Mouse (Mus musculus): ENCODE results near the gene Piwil4. TPM values are rescaled to one million over a fixed set of nuclear protein-coding genes. Genes with fewer than 3 reads are reported as not detected.
"Not testable (repeated sequence)": the region's sequence is repeated elsewhere in the genome, so short reads cannot be mapped to it uniquely, and the experiment has no call there.

Piwil4 gene
- polyA plus RNA-seq, 1 experiment from 2014 or later, result 1.2 TPM

DNA sequence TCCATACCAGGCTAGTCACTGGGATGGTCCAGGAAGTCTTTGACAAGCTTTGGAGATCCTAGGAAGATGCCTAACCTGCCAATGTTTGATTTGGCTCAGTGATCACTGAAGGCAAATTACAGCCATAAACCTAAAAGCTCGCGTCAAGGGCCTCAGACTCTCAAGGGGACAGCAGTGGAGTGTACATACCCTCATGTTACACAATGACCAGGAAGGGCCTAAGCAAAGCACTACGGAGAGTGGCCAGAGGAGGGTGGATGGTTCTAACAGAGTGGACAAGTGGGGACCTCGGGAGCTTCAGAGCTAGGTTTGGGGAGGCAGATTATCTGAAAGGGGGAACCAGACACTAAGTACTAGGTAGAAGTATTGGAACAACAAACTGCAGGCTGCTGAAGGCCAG is 13.9 kb downstream of the Piwil4 start:
- no peak for DNase-seq (ENCODE audit: low spot score)

DNA sequence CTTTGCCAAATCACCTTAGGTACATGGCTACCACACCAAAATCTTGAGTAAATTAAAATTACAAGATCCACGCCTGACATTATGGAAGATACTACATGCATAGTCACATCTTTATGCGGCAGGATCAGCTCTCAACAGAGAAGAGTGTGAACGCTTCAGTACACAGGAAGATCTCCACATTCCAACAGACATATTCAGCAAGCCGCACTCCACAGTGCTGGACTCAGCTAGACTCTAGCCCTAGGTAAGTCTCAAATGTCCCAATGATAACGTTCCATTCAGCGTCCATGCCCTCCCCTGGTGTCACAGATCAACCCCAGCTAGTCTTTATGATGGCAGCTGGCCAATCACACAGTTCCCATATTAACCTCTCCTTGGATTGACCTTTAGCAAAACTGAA is 14.5 kb downstream of the Piwil4 start:
- DNase-seq (ENCODE audit: low spot score), result no peak

- no peak for DNase-seq (ENCODE audit: low spot score)
These were observed 15.6 kb downstream of the Piwil4 start for GRCm38 (mm10) chr9:14724755-14725420.

- no peak for DNase-seq (ENCODE audit: low spot score)
These were observed 18.9 kb downstream of the Piwil4 start for GRCm38 (mm10) chr9:14721610-14722009.

- no peak for DNase-seq (ENCODE audit: low spot score)
These were observed 20.1 kb downstream of the Piwil4 start for GRCm38 (mm10) chr9:14720384-14720783.

- DNase-seq (ENCODE audit: low spot score), result no peak
These were observed 22.2 kb downstream of the Piwil4 start for GRCm38 (mm10) chr9:14718332-14718691.

DNA sequence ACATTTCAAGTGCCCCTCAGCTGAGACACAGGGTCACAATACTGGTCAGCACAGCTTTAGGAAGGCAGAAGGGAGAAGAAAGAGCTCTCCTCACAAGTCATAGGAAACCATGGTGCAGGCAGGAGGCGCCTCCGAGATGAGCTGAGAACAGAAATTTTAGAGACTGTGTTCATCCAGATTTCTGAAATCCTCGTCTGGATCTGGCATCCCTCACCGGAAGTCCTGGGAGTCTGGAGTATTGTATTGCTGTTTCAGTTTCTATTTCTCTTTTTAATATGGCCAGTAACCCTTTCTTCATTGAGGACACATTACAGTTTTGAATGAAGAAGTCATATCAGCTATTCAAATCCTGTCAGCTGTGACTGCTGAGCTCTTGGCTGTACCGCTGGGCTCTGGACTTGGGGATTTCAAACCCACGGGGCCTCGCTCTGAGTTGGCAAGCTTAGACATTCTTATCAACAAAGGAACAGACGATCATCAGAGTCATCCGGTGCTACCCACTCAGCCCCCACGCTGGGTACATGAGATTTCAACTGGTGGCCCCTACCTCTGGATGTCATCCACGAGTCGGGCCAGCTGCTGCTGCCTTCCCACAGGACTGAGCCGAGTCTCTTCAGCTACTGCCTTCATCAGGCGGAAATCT is 22.7 kb downstream of the Piwil4 start:
- no peak for DNase-seq (ENCODE audit: low spot score)

DNA sequence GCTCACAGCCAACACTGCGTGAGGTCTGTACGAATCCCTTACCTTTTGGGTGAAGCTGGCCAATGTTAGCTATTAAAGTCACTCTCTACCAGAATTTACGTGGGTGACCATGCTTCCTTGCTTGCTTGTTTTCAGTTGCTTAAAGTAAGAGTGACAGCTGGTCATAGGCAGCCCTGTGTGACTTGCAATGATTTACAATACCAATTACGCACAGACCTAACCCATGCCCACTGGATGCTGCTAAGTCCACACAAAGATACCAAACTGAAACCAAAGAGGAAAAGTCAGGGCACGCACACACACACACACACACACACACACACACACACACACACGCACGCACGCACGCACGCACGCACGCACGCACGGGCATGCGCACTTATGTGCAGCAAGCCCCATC is 25.3 kb downstream of the Piwil4 start:
- DNase-seq (ENCODE audit: low spot score), result no peak

DNA sequence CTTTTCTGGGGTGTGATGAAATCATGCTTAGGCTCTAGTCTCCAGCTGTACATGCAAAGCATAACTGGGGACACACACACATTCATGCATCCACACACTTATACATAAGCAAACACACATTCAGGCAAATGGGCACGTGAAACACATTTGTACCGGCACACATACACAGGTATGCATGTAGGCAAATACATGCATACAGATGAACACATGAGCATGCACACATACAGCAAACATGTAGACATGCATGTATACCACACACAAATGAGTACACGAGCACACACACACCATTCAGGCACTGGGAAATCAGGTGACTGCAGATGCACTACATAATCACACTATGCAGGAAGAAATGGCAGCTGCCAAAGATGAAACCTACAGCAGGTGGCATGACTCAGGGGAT is 29.6 kb downstream of the Piwil4 start:
- no peak for DNase-seq (ENCODE audit: low spot score)

- no peak for DNase-seq (ENCODE audit: low spot score)
These were observed 35.0 kb downstream of the Piwil4 start for GRCm38 (mm10) chr9:14705321-14706162.

GRCm38 (mm10) chr9:14700795-14701194 is 39.7 kb downstream of the Piwil4 start:
- not testable (repeated sequence) for DNase-seq (ENCODE audit: low spot score)

DNA sequence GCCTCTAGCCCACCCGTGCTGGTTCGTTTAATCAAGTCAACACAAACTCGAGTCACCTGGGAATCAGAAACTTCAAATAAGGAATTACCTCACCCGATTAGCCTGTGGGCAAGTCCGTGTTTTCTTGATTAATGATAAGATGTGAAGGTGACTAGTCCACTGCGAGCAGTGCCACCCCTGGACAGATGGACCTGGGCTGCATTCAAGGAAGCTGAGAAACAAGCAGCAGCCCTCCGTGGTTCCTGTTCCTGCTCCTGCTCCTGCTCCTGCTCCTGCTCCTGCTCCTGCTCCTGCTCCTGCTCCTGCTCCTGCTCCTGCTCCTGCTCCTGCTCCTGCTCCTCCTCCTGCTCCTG is 41.3 kb downstream of the Piwil4 start:
- no peak for DNase-seq (ENCODE audit: low spot score)

GRCm38 (mm10) chr9:14698582-14699287 is 41.8 kb downstream of the Piwil4 start:
- DNase-seq (ENCODE audit: low spot score), result peak; percentile 83

GRCm38 (mm10) chr9:14697903-14698302 is 42.6 kb downstream of the Piwil4 start:
- DNase-seq (ENCODE audit: low spot score), result peak; percentile 75

GRCm38 (mm10) chr9:14689376-14690108 is 51.0 kb downstream of the Piwil4 start:
- DNase-seq (ENCODE audit: low spot score), result no peak

- DNase-seq (ENCODE audit: low spot score), result no peak
These were observed 56.2 kb downstream of the Piwil4 start for GRCm38 (mm10) chr9:14684363-14684762.

DNA sequence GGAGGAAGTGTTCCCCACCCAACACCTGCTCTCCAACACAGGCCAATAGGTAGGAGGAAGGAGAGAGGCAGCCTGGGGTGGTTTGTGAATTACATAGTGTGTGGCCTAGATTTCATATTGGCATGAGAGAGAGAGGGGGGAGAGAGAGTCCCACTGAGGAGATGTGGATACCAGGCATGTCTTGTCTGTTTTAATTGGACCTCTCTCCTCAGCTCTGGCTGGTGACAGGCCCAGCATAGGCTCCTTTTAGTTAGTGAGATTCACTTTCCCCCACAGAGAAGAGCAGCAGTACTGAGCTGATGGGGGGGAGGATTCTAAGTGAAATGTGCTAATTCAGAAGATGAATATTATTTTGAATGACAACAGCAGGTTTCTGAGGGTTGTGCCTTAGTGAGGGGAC is 57.8 kb downstream of the Piwil4 start:
- DNase-seq (ENCODE audit: low spot score), result no peak

DNA sequence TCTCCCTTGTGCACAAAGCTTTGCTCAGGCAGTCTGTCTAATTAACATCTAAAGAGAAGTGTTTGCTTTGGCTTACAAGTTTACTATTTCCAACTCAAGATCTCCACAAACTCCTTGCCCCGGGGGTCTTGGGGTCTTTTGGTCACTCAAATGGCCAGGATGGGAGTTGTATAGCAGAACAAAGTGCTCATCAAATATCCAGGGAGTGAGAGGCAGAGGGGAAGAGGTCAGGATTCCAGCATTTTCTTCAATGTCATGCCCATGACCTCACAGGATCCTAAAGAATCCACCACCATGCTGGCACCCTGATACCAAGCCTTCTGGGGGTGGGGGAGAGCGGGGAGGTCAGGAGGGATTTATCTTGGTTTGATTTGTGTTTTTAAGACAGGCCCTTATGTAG is 59.9 kb downstream of the Piwil4 start:
- DNase-seq (ENCODE audit: low spot score), result no peak

DNA sequence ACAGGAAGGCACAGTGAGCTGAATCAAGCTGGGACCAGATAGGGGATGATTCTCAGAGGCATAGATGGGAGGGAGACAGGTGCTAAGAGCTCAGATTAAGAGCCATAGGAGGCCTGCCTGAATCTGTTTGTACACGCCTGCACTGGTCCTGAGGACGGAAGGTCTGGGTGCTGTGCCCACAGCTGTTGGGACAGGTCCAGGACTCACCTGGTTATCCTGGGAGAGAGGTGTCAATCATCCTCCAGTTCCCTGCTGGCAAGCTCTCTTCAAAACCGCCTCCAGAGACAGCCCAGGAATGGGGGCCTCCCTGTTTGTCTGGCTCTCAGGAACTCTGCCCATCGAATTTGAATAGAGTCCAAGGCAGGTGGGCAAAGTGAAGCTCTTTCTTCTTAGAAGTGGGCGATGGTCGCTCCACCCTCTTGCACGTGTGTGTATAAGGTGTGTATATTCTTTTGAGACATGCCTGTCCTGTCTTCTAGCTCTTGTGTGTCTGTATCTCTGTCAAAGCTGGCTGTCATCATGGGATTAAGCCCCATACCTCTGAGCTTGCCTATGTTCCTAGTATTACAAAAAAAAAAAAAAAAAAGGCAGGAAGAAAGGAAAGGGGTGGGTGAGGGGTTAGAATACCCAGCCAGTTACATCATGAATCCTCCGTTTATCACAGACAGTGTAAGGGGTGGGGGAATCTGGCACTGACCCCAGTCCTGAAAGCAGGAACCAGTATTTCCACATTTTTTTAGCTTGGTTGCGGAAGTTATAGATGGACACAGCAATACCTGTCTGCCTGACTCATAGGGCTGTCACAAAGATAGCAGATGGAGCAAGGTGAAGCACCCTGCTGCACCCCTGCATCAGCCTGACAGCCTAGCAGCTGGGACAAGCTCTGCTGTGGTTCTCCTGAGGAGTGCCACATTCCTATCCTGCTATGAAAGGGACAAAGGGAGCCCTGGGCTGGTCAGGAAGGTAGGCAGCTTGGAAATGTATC is 64.5 kb downstream of the Piwil4 start:
- DNase-seq (ENCODE audit: low spot score), result no peak

GRCm38 (mm10) chr9:14674506-14674905 is 66.0 kb downstream of the Piwil4 start:
- DNase-seq (ENCODE audit: low spot score), result no peak
